Mouse (Mus musculus): Measurements from ENCODE around the gene Nkap. TPM values are rescaled to one million over a fixed set of nuclear protein-coding genes. Genes with fewer than 3 reads are reported as not detected.
A peak's percentile ranks its signal among the peaks of the same experiment; 100 is the strongest.
"Not testable (repeated sequence)": the region's sequence is repeated elsewhere in the genome, so short reads cannot be mapped to it uniquely, and the experiment has no call there.

Gene Nkap
- polyA plus RNA-seq (2015; fragmentation: Nextera tagmentation; extraction: Ambion mirVana): 10.3 and 13.2 TPM in 2 replicates

DNA sequence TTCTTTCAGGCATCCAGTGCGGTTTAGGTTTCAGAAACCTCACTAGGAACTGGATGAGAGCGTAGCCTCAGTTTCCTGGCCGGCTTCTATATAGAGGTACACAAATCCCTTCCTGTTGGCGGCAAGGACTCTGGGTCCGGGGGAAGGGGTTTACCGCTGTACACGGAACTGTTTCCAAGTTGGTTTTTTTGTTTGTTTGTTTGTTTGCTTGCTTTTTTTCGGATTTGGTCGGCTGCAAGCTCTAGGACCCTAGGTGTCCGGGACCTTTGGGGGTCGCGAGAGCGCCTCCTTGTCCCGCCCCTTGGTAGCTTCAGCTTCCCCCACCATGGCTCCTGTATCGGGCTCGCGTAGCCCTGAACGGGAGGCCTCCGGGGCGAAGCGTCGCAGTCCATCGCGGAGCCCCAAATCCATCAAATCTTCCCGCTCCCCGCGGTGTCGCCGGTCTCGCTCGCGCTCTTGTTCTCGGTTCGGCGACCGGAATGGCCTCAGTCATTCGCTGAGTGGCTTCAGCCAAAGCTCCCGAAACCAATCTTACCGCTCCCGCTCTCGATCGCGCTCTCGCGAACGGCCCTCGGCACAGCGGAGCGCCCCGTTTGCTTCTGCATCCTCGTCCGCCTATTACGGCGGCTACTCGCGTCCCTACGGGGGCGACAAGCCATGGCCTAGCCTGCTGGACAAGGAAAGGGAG lies at the start of gene Nkap:
Gene Nkap, plus strand, starts transcription at position 125 of the 688 bp plus-strand sequence.
- 0 out of 2 replicates have a peak, but pooled peaks cover 2% of the 10 kb centered on the region for H3K4me1 ChIP-seq (ENCODE audit: control insufficient read depth, insufficient read depth, low read length)
- H3K4me3 ChIP-seq (ENCODE audit: low read length): peak within 1 kb of the TSS; percentile 68
- no peaks in the 10 kb centered on the region for H3K9me3 ChIP-seq (replicated peaks; ENCODE audit: control insufficient read depth, low read length)
- H3K4me2 ChIP-seq (ENCODE audit: low read depth, low read length): peak within 1 kb of the TSS; percentile 69
- H3K27ac ChIP-seq (ENCODE audit: low read length): peak within 1 kb of the TSS; percentile 49
- peak within 1 kb of the TSS; percentile 83 for H3K9ac ChIP-seq (ENCODE audit: low read length)
- 11% methylated on average over 55 of the region's 58 CpGs for WGBS
- peak; percentile 78 for ATAC-seq (replicated peaks; ENCODE audit: extremely low read depth, insufficient read depth, low FRiP score)
- no peaks in the 10 kb centered on the region for H3K36me3 ChIP-seq (ENCODE audit: control insufficient read depth, insufficient read depth)
- no peaks in the 10 kb centered on the region; the same call in 1 of the 2 replicates for H3K27me3 ChIP-seq (ENCODE audit: control insufficient read depth, insufficient read depth, low read length)

DNA sequence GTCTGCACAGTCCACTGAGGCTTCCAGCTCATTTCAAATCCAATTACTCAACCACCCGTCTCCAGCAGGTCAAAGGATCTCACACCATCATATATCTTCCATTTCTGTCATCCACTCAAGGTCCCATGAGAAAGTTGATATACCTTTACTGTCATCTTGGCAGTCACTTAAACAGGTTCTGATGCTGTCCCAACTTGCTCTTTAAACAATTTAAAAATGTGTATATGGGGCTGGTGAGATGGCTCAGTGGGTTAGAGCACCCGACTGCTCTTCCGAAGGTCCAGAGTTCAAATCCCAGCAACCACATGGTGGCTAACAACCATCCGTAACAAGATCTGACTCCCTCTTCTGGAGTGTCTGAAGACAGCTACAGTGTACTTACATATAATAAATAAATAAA lies 46.2 kb upstream of the Nkap start:
- not testable (repeated sequence) for H3K27me3 ChIP-seq (ENCODE audit: control insufficient read depth, insufficient read depth, low read length); H3K4me1 ChIP-seq (ENCODE audit: control insufficient read depth, insufficient read depth, low read length); ATAC-seq (replicated peaks; ENCODE audit: extremely low read depth, insufficient read depth, low FRiP score); H3K4me3 ChIP-seq (ENCODE audit: low read length); H3K9ac ChIP-seq (ENCODE audit: low read length); H3K36me3 ChIP-seq (ENCODE audit: control insufficient read depth, insufficient read depth); H3K4me2 ChIP-seq (ENCODE audit: low read depth, low read length); H3K9me3 ChIP-seq (replicated peaks; ENCODE audit: control insufficient read depth, low read length); H3K27ac ChIP-seq (ENCODE audit: low read length)
- WGBS: 54% methylated on average over 3 of the region's 4 CpGs

DNA sequence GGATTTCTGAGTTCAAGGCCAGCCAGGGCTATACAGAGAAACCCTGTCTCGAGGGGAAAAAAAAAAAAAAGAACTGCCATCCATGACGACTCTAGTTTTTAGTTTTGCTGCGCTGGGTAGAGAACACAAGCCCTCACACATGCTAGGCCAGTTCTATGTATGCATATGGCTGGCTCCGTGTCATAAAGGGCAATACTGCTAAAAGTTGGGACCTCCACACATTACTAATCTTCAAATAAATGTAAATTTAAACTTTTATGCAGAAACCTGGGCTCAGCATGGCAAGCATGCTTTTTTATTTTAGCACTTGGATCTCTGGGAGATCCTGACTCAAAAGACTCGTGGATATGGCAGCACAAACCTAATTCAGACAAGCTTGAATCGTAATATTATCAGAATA lies 45.4 kb upstream of the Nkap start:
- peaks cover 5% of the 10 kb centered on the region; the same call in 1 of the 2 replicates for H3K4me1 ChIP-seq (ENCODE audit: control insufficient read depth, insufficient read depth, low read length)
- no peak overlapping the region for H3K9ac ChIP-seq (ENCODE audit: low read length)
- 53% methylated on average over 6 of the region's 6 CpGs for WGBS
- no peaks in the 10 kb centered on the region for H3K9me3 ChIP-seq (replicated peaks; ENCODE audit: control insufficient read depth, low read length)
- peaks cover 7% of the 10 kb centered on the region for H3K36me3 ChIP-seq (ENCODE audit: control insufficient read depth, insufficient read depth)
- H3K27me3 ChIP-seq (ENCODE audit: control insufficient read depth, insufficient read depth, low read length): no peaks in the 10 kb centered on the region
- no peak for ATAC-seq (replicated peaks; ENCODE audit: extremely low read depth, insufficient read depth, low FRiP score)
- no peak overlapping the region for H3K4me2 ChIP-seq (ENCODE audit: low read depth, low read length)
- H3K27ac ChIP-seq (ENCODE audit: low read length): no peak overlapping the region
- H3K4me3 ChIP-seq (ENCODE audit: low read length): no peak overlapping the region

GRCm38 (mm10) chrX:37084318-37084926 lies 42.2 kb upstream of the Nkap start:
- ATAC-seq (replicated peaks; ENCODE audit: extremely low read depth, insufficient read depth, low FRiP score): no peak
- Histone ChIP-seq H3K27me3 (ENCODE audit: control insufficient read depth, insufficient read depth, low read length) (no peaks in the 10 kb centered on the region), H3K9ac (ENCODE audit: low read length) (peak overlapping the region; percentile 81), H3K27ac (ENCODE audit: low read length) (peak overlapping the region; percentile 90), H3K4me1 (ENCODE audit: control insufficient read depth, insufficient read depth, low read length) (peaks cover 5% of the 10 kb centered on the region; the same call in 1 of the 2 replicates), H3K4me3 (ENCODE audit: low read length) (peak overlapping the region; percentile 70), H3K4me2 (ENCODE audit: low read depth, low read length) (peak overlapping the region; percentile 79), H3K9me3 (replicated peaks; ENCODE audit: control insufficient read depth, low read length) (no peaks in the 10 kb centered on the region), H3K36me3 (ENCODE audit: control insufficient read depth, insufficient read depth) (peaks cover 7% of the 10 kb centered on the region)
- 14% methylated on average over 19 of the region's 19 CpGs for WGBS

- ATAC-seq (replicated peaks; ENCODE audit: extremely low read depth, insufficient read depth, low FRiP score): peak; percentile 91
- Histone ChIP-seq H3K9ac (ENCODE audit: low read length) (peak within 1 kb of the TSS; percentile 81), H3K27me3 (ENCODE audit: control insufficient read depth, insufficient read depth, low read length) (no peaks in the 10 kb centered on the region), H3K36me3 (ENCODE audit: control insufficient read depth, insufficient read depth) (peaks cover 7% of the 10 kb centered on the region), H3K9me3 (replicated peaks; ENCODE audit: control insufficient read depth, low read length) (no peaks in the 10 kb centered on the region), H3K27ac (ENCODE audit: low read length) (peak within 1 kb of the TSS; percentile 90), H3K4me1 (ENCODE audit: control insufficient read depth, insufficient read depth, low read length) (peaks cover 5% of the 10 kb centered on the region; the same call in 1 of the 2 replicates), H3K4me2 (ENCODE audit: low read depth, low read length) (peak within 1 kb of the TSS; percentile 79), H3K4me3 (ENCODE audit: low read length) (peak within 1 kb of the TSS; percentile 70)
- 9% methylated on average over 38 of the region's 38 CpGs for WGBS
These were observed 41.5 kb upstream of the Nkap start, which contains the start of gene Rpl39 for GRCm38 (mm10) chrX:37084927-37085660. Rpl39 (minus strand) TSS chrX:37085402.

- WGBS: 16% methylated on average over 9 of the region's 9 CpGs
- Histone ChIP-seq H3K36me3 (ENCODE audit: control insufficient read depth, insufficient read depth) (peaks cover 7% of the 10 kb centered on the region), H3K9ac (ENCODE audit: low read length) (peak overlapping the region; percentile 64), H3K4me2 (ENCODE audit: low read depth, low read length) (peak overlapping the region; percentile 79), H3K27me3 (ENCODE audit: control insufficient read depth, insufficient read depth, low read length) (no peaks in the 10 kb centered on the region), H3K27ac (ENCODE audit: low read length) (peak overlapping the region; percentile 90), H3K9me3 (replicated peaks; ENCODE audit: control insufficient read depth, low read length) (no peaks in the 10 kb centered on the region), H3K4me1 (ENCODE audit: control insufficient read depth, insufficient read depth, low read length) (peaks cover 5% of the 10 kb centered on the region; the same call in 1 of the 2 replicates), H3K4me3 (ENCODE audit: low read length) (peak overlapping the region; percentile 70)
- peak; percentile 35 for ATAC-seq (replicated peaks; ENCODE audit: extremely low read depth, insufficient read depth, low FRiP score)
These were observed 40.9 kb upstream of the Nkap start for GRCm38 (mm10) chrX:37085665-37086064.

DNA sequence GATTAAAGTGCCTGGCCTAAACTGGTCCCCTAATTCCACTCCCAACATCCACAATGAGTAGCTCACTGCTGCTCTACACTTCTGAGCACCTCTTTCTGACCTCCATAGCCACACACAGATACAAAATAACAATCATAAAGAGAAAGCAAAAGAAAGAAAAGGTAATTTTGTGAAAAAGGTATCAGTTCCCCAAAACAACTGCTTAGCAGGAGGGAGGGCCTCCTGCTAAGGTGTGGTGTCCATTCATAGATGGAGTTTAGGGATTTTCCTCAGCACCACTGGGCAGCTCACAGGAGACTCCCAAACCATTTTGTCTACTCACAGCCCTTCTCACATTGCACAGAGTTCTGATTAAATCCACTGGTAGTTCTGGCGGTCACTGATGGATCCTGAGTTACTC lies 37.8 kb upstream of the Nkap start:
- no peak overlapping the region for H3K9ac ChIP-seq (ENCODE audit: low read length)
- WGBS: 65% methylated on average over 1 of the region's 1 CpGs
- no peaks in the 10 kb centered on the region for H3K9me3 ChIP-seq (replicated peaks; ENCODE audit: control insufficient read depth, low read length)
- H3K4me3 ChIP-seq (ENCODE audit: low read length): no peak overlapping the region
- H3K27me3 ChIP-seq (ENCODE audit: control insufficient read depth, insufficient read depth, low read length): no peaks in the 10 kb centered on the region
- ATAC-seq (replicated peaks; ENCODE audit: extremely low read depth, insufficient read depth, low FRiP score): no peak
- no peak overlapping the region for H3K27ac ChIP-seq (ENCODE audit: low read length)
- H3K4me2 ChIP-seq (ENCODE audit: low read depth, low read length): no peak overlapping the region
- H3K4me1 ChIP-seq (ENCODE audit: control insufficient read depth, insufficient read depth, low read length): no peaks in the 10 kb centered on the region
- H3K36me3 ChIP-seq (ENCODE audit: control insufficient read depth, insufficient read depth): no peaks in the 10 kb centered on the region

- no peaks in the 10 kb centered on the region for H3K4me1 ChIP-seq (ENCODE audit: control insufficient read depth, insufficient read depth, low read length)
- no peak for ATAC-seq (replicated peaks; ENCODE audit: extremely low read depth, insufficient read depth, low FRiP score)
- WGBS: 61% methylated on average over 3 of the region's 3 CpGs
- H3K4me3 ChIP-seq (ENCODE audit: low read length): no peak overlapping the region
- H3K27ac ChIP-seq (ENCODE audit: low read length): no peak overlapping the region
- no peak overlapping the region for H3K9ac ChIP-seq (ENCODE audit: low read length)
- H3K9me3 ChIP-seq (replicated peaks; ENCODE audit: control insufficient read depth, low read length): no peaks in the 10 kb centered on the region
- H3K27me3 ChIP-seq (ENCODE audit: control insufficient read depth, insufficient read depth, low read length): no peaks in the 10 kb centered on the region
- H3K36me3 ChIP-seq (ENCODE audit: control insufficient read depth, insufficient read depth): peaks cover 5% of the 10 kb centered on the region; the same call in 1 of the 2 replicates
- no peak overlapping the region for H3K4me2 ChIP-seq (ENCODE audit: low read depth, low read length)
These were observed 35.1 kb upstream of the Nkap start for GRCm38 (mm10) chrX:37091457-37091856.
